Mouse (Mus musculus) testis, adult 2 months (tissue): ENCODE measurements around the gene Slc7a3.
"Not testable (repeated sequence)": the region's sequence is repeated elsewhere in the genome, so short reads cannot be mapped to it uniquely, and the experiment has no call there.

Experiments
- CTCF ChIP-seq: fragments of 200-500 bp; IDR thresholded peaks from 2 replicates; pipeline ENCODE4 v1.5.1; 2012; ENCODE audit warnings: low read depth, mild to moderate bottlenecking, inconsistent platforms, low read length, moderate library complexity; ENCODE audit not compliant: control insufficient read depth, insufficient read depth, insufficient replicate concordance
- POLR2A ChIP-seq: fragments of 200-500 bp; IDR thresholded peaks from 2 replicates; pipeline ENCODE4 v1.6.1; 2012; ENCODE audit warnings: low read depth, mild to moderate bottlenecking, inconsistent platforms, low read length, moderate library complexity; ENCODE audit not compliant: control insufficient read depth

GRCm38 (mm10) chrX:101085211-101085610, 609 bp downstream of the Slc7a3 start:
- not testable (repeated sequence) for TF ChIP-seq POLR2A, CTCF
